Mouse (Mus musculus): ENCODE data around the gene Pola1. TPM values are rescaled to one million over a fixed set of nuclear protein-coding genes. Genes with fewer than 3 reads are reported as not detected.

Gene Pola1
- 8.5 TPM for total RNA-seq (2023)

DNA sequence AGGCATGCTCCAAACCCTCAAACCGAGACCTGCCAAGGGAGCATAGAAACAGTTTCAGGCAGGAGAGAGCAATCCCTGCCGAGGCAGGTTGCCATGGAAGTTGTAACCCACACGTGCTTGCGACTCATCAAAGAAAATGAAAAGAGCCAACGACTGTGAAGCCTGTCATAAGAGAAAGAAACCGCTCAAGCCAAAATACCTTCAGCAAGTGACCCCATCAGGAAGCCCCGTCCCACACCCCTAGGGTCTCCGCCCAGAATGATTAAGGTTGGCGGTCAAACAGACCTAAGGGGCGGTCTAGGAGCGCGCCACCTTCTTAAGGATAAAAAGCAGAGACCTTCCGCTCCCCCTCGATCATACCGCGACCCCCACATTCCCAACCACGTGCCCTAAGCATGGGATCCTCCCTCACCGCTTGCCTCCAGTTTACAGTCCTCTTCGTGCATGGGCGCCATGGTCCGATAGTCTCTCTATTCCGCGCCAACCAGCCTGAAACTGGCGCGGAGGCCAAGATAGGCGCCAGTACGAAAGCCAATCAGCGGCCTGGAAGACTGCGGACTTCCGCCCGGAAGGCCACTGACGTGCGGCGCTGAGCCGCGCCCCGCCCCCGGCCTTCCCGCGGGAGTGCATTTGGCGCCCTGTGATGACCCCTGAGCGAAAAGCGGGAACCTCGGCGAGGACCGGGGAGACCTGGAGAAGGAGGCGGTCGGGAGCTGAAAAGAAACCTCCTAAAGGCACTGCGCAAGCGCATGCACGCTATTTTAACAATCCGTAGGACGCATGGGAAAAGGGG, at the start of gene Pola1:
TSS of gene Pola1 (minus strand) at position 499 of the 793 bp plus-strand sequence.

GRCm38 (mm10) chrX:93654218-93655002, 22.5 kb upstream of the Pola1 start, which contains the start of gene Pcyt1b:
Pcyt1b (plus strand) TSS chrX:93654863.

GRCm38 (mm10) chrX:93286291-93286893, 345.6 kb downstream of the Pola1 start, which contains the start of gene Arx:
Arx (plus strand) TSS chrX:93286445.

Other genes with a start within 250 kb of the Pola1 start
- gene Pcyt1b, start 22.7 kb upstream of the Pola1 start, total RNA-seq (2023): not detected
- gene Pdk3, start 200.0 kb upstream of the Pola1 start, total RNA-seq (2023): 11.3 TPM

Measured in CD4-positive naive resting alpha-beta T cell, adult 57 days (primary cell).